Mouse (Mus musculus): ENCODE measurements around the gene Rfwd3.

Gene Rfwd3

GRCm38 (mm10) chr8:111252487-111253112 is 47.4 kb downstream of the Rfwd3 start:
- ChIA-PET CTCF (no interaction called here), POLR2A (interaction anchor here in 3 of 4 experiments (0.6 to 1.2 kb wide), 3 partner anchors 9 to 47 kb away, joined by 3 to 6 read pairs (median 3); partner anchors contain the start of gene Rfwd3 (in 1 of the 3))

- CTCF ChIA-PET = interaction anchor here in 3 of 4 experiments (0.6 to 0.9 kb wide), 3 partner anchors 46 to 280 kb away, joined by 3 to 4 read pairs (median 3); no protein-coding TSS in a partner anchor
- POLR2A ChIA-PET = interaction anchor here (0.6 to 5.8 kb wide), 11 partner anchors 7 to 662 kb away, joined by 3 to 37 read pairs (median 3); partner anchors contain the start of genes Glg1 (in 4 of the 4) and Rfwd3 (in 1 of the 4)
These were observed 49.9 kb downstream of the Rfwd3 start for GRCm38 (mm10) chr8:111250111-111250510.

- POLR2A ChIA-PET = interaction anchor here in 2 of 4 experiments (0.7 to 5.8 kb wide), 7 partner anchors 9 to 55 kb away, joined by 3 to 37 read pairs (median 4); partner anchors contain the start of genes Glg1 (in 2 of the 2) and Rfwd3 (in 2 of the 2)
- CTCF ChIA-PET = interaction anchor here in 2 of 4 experiments (0.7 to 0.9 kb wide), 2 partner anchors 11 to 29 kb away, joined by 3 read pairs; partner anchors contain the start of gene Glg1 (in 1 of the 2)
These were observed 51.9 kb downstream of the Rfwd3 start for GRCm38 (mm10) chr8:111248136-111248535.

- ChIA-PET CTCF (interaction anchor here in 3 of 4 experiments (0.6 to 1.0 kb wide), 3 partner anchors 10 to 498 kb away, joined by 3 to 4 read pairs (median 3); no protein-coding TSS in a partner anchor), POLR2A (interaction anchor here in 1 of 4 experiments (0.6 to 5.8 kb wide), 9 partner anchors 9 to 531 kb away, joined by 3 to 37 read pairs (median 4); partner anchors contain the start of genes Glg1 and Rfwd3)
These were observed 53.2 kb downstream of the Rfwd3 start for GRCm38 (mm10) chr8:111246864-111247263.

GRCm38 (mm10) chr8:111246287-111246830 is 53.7 kb downstream of the Rfwd3 start:
- POLR2A ChIA-PET = interaction anchor here in 3 of 4 experiments (0.6 to 5.8 kb wide), 8 partner anchors 9 to 531 kb away, joined by 3 to 37 read pairs (median 4); partner anchors contain the start of genes Glg1 (in 3 of the 3) and Rfwd3 (in 1 of the 3)
- CTCF ChIA-PET = interaction anchor here in 3 of 4 experiments (0.6 to 1.0 kb wide), 3 partner anchors 11 to 498 kb away, joined by 3 to 4 read pairs (median 3); no protein-coding TSS in a partner anchor

GRCm38 (mm10) chr8:111237301-111237700 is 62.7 kb downstream of the Rfwd3 start:
- CTCF ChIA-PET = no interaction called here
- POLR2A ChIA-PET = interaction anchor here in 3 of 4 experiments (0.7 to 1.2 kb wide), 5 partner anchors 9 to 265 kb away, joined by 3 to 4 read pairs (median 3); no protein-coding TSS in a partner anchor

GRCm38 (mm10) chr8:111233730-111234129 is 66.3 kb downstream of the Rfwd3 start:
- CTCF ChIA-PET = interaction anchor here in 1 of 4 experiments (0.7 kb wide), 2 partner anchors 25 to 147 kb away, joined by 3 to 4 read pairs; no protein-coding TSS in a partner anchor
- POLR2A ChIA-PET = interaction anchor here in 2 of 4 experiments (1.0 to 1.7 kb wide), 4 partner anchors 19 to 66 kb away, joined by 3 to 4 read pairs (median 4); partner anchors contain the start of gene Rfwd3 (in 1 of the 2)

GRCm38 (mm10) chr8:111224153-111224552 is 75.9 kb downstream of the Rfwd3 start:
- CTCF ChIA-PET = no interaction called here
- POLR2A ChIA-PET = interaction anchor here in 1 of 4 experiments (0.6 to 0.7 kb wide), 2 partner anchors 17 to 274 kb away, joined by 3 to 4 read pairs; no protein-coding TSS in a partner anchor

Data from embryonic stem cell, embryonic (primary cell).